16 mouse cellular contexts compared by ENCODE assay signal in genomic region chr5:101023784-101024183, GRCm38 (mm10).
A peak's percentile ranks its signal among the peaks of the same experiment; 100 is the strongest.
DNase-seq lines count a peak whose midpoint lies in the region; ATAC-seq and TF ChIP-seq lines count a peak whose summit lies in the region.
"Had no signal": no experiment of that assay in that cellular context is flagged by ENCODE, and none has a peak within 500 bp of the region (broad histone marks: within the 10 kb centered on the region; RNA-seq: fewer than 3 reads in every experiment).

No protein-coding gene starts in this region.

- intact Hi-C loops in left cerebral cortex, postnatal 25 days (cut with DNase I), result loop anchor here (10.0 kb wide), 1 partner anchor 341 kb away; no protein-coding TSS in a partner anchor
- intact Hi-C loops in left cerebral cortex, adult 2 months (cut with DNase I), result no loop called here

- TF ChIP-seq CTCF in left cerebral cortex, adult 2 months (IDR thresholded peaks at IDR 0.05), result no peak
- TF ChIP-seq CTCF in midbrain, postnatal 0 days (IDR thresholded peaks at IDR 0.05), result no peak
- no peak for TF ChIP-seq CTCF in kidney, adult 2 months (conservative IDR thresholded peaks at IDR 0.05; ENCODE audit: insufficient read depth, insufficient read length, low read depth, low read length)

- no peaks in the 10 kb centered on the region for H3K27me3 ChIP-seq in forebrain, embryonic 14.5 days (replicated peaks; ENCODE audit: control insufficient read depth, insufficient read depth, low read length)
- H3K27me3 ChIP-seq in forebrain, embryonic 11.5 days (ENCODE audit: control insufficient read depth, insufficient read depth, low read length), result no peaks in the 10 kb centered on the region
- H3K27me3 ChIP-seq in midbrain, postnatal 0 days (ENCODE audit: insufficient read depth, low read length), result 0 out of 2 replicates have a peak, but pooled peaks cover 5% of the 10 kb centered on the region
- no peaks in the 10 kb centered on the region for H3K27me3 ChIP-seq in kidney, adult 2 months (replicated peaks; ENCODE audit: control insufficient read depth, insufficient read depth, low read length)

- H3K4me1 ChIP-seq in forebrain, embryonic 14.5 days (ENCODE audit: control insufficient read depth, insufficient read depth, low read length), result peaks cover 2% of the 10 kb centered on the region
- H3K4me1 ChIP-seq in forebrain, embryonic 11.5 days (replicated peaks; ENCODE audit: control insufficient read depth, insufficient read depth, low read length), result 0 out of 2 replicates have a peak, but pooled peaks cover 2% of the 10 kb centered on the region
- no peaks in the 10 kb centered on the region for H3K4me1 ChIP-seq in midbrain, postnatal 0 days (ENCODE audit: insufficient read depth, low read length)
- H3K4me1 ChIP-seq in kidney, adult 2 months (ENCODE audit: control insufficient read depth, insufficient read depth, low read length), result no peaks in the 10 kb centered on the region

- no peak overlapping the region for H3K9ac ChIP-seq in forebrain, embryonic 14.5 days (ENCODE audit: low read length)
- H3K9ac ChIP-seq in forebrain, embryonic 11.5 days (ENCODE audit: low read length), result no peak overlapping the region
- no peak overlapping the region for H3K9ac ChIP-seq in midbrain, postnatal 0 days (replicated peaks; ENCODE audit: low read length, poor library complexity, severe bottlenecking)
- H3K9ac ChIP-seq: limb, embryonic 13.5 days had no signal

- 0 out of 2 replicates have a peak overlapping the region, but pooled peaks have one; percentile 20 for H3K4me2 ChIP-seq in forebrain, embryonic 14.5 days (ENCODE audit: low read length)
- H3K4me2 ChIP-seq in forebrain, embryonic 11.5 days (ENCODE audit: low read depth, low read length, severe bottlenecking), result no peak overlapping the region
- H3K4me2 ChIP-seq in midbrain, postnatal 0 days (ENCODE audit: low read depth, low read length, poor library complexity, severe bottlenecking), result no peak overlapping the region
- H3K4me2 ChIP-seq: limb, embryonic 13.5 days had no signal

- no peak for TF ChIP-seq POLR2A in kidney, adult 2 months (IDR thresholded peaks at IDR 0.05; ENCODE audit: low read depth, low read length)

- H3K9me3 ChIP-seq in forebrain, embryonic 14.5 days (replicated peaks; ENCODE audit: control insufficient read depth, low read length), result no peaks in the 10 kb centered on the region
- H3K9me3 ChIP-seq in forebrain, embryonic 11.5 days (ENCODE audit: control insufficient read depth, low read length), result no peaks in the 10 kb centered on the region
- no peaks in the 10 kb centered on the region for H3K9me3 ChIP-seq in midbrain, postnatal 0 days (ENCODE audit: low read length)
- H3K9me3 ChIP-seq: limb, embryonic 13.5 days had no signal

- H3K4me3 ChIP-seq in forebrain, embryonic 14.5 days (ENCODE audit: low read depth, low read length), result no peak overlapping the region
- no peak overlapping the region for H3K4me3 ChIP-seq in forebrain, embryonic 11.5 days (ENCODE audit: low read depth, low read length)
- H3K4me3 ChIP-seq in left cerebral cortex, adult 2 months, result no peak overlapping the region
- H3K4me3 ChIP-seq in midbrain, postnatal 0 days (ENCODE audit: low read depth, low read length), result no peak overlapping the region
- no peak overlapping the region for H3K4me3 ChIP-seq in kidney, adult 2 months (ENCODE audit: insufficient read depth, low read depth, low read length)
- H3K4me3 ChIP-seq: limb, embryonic 13.5 days had no signal

- WGBS in forebrain, embryonic 14.5 days, result 11% methylated on average over 8 of the region's 8 CpGs
- WGBS in forebrain, embryonic 11.5 days, result 38% methylated on average over 8 of the region's 8 CpGs
- 25% methylated on average over 8 of the region's 8 CpGs for WGBS in midbrain, postnatal 0 days
- 83% methylated on average over 8 of the region's 8 CpGs for WGBS in kidney, adult 2 months

- no peaks in the 10 kb centered on the region for H3K36me3 ChIP-seq in forebrain, embryonic 14.5 days (ENCODE audit: control insufficient read depth, insufficient read depth, low read length)
- no peaks in the 10 kb centered on the region for H3K36me3 ChIP-seq in forebrain, embryonic 11.5 days (ENCODE audit: control insufficient read depth, insufficient read depth, low read length)
- H3K36me3 ChIP-seq in midbrain, postnatal 0 days (ENCODE audit: insufficient read depth, low read length), result no peaks in the 10 kb centered on the region
- H3K36me3 ChIP-seq in kidney, adult 2 months (ENCODE audit: control insufficient read depth, insufficient read depth, low read length), result no peaks in the 10 kb centered on the region
- H3K36me3 ChIP-seq: limb, embryonic 13.5 days had no signal

- no peak overlapping the region for H3K27ac ChIP-seq in forebrain, embryonic 14.5 days (ENCODE audit: low read depth, low read length)
- no peak overlapping the region for H3K27ac ChIP-seq in forebrain, embryonic 11.5 days (ENCODE audit: low read depth, low read length)
- H3K27ac ChIP-seq in left cerebral cortex, adult 2 months, result no peak overlapping the region
- H3K27ac ChIP-seq in midbrain, postnatal 0 days (ENCODE audit: low read depth, low read length), result no peak overlapping the region
- no peak overlapping the region for H3K27ac ChIP-seq in kidney, adult 2 months (ENCODE audit: insufficient read depth, low read depth, low read length)
- H3K27ac ChIP-seq: limb, embryonic 13.5 days had no signal

- DNase-seq in forebrain, embryonic 14.5 days (ENCODE audit: low spot score), result peak; percentile 81
- no peak for DNase-seq in forebrain, embryonic 11.5 days (ENCODE audit: low spot score)
- DNase-seq in left cerebral cortex, postnatal 25 days (ENCODE audit: low spot score in 2 of 2), result peak; percentile 2 to 23
- no peak for DNase-seq in left cerebral cortex, adult 2 months (ENCODE audit: extremely low spot score in 1 of 2, low spot score in 2 of 2)
- peak; percentile 11 to 13 for DNase-seq in layer of hippocampus, adult 8-10 months (ENCODE audit: low spot score in 2 of 2)
- peak; percentile 58 for DNase-seq in midbrain, postnatal 0 days (ENCODE audit: low spot score)
- no peak for DNase-seq in kidney, adult 2 months
- DNase-seq in urinary bladder, postnatal 14 days (ENCODE audit: low spot score), result no peak
- DNase-seq: B cell, adult 2 months; cerebellum, adult 11-12 months; embryo, embryonic 11 days; kidney, postnatal 25 days; lung, adult 18-20 months; thymus, postnatal 14 days had no signal

- ATAC-seq in forebrain, embryonic 14.5 days, result peak; percentile 75
- no peak for ATAC-seq in forebrain, embryonic 11.5 days (replicated peaks; ENCODE audit: low FRiP score)
- ATAC-seq in midbrain, postnatal 0 days (ENCODE audit: low FRiP score), result 0 out of 2 replicates have a peak, but pooled peaks have one; percentile 41
- ATAC-seq: intestine, embryonic 16.5 days had no signal

Comparison
In these comparisons a context has a peak if more than half of its experiments do, and no peak if none do; other contexts are left out.
1. DNase-seq: peak in forebrain, embryonic 14.5 days (single experiment), left cerebral cortex, postnatal 25 days (2 of 2), layer of hippocampus, adult 8-10 months (2 of 2) and midbrain, postnatal 0 days (single experiment); none in forebrain, embryonic 11.5 days (single experiment), left cerebral cortex, adult 2 months (0 of 2), kidney, adult 2 months (single experiment) and urinary bladder, postnatal 14 days (single experiment).